Mouse (Mus musculus): ENCODE data around the gene Gm525.
"Not testable (repeated sequence)": the region's sequence is repeated elsewhere in the genome, so short reads cannot be mapped to it uniquely, and the experiment has no call there.

Gene Gm525

GRCm38 (mm10) chr11:89061362-89061761, 12.3 kb upstream of the Gm525 start:
- DNase-seq (ENCODE audit: low read depth, low spot score), result no peak

- no peak for DNase-seq (ENCODE audit: low read depth, low spot score)
Observed at GRCm38 (mm10) chr11:89064312-89064711, 9.3 kb upstream of the Gm525 start.

- DNase-seq (ENCODE audit: low read depth, low spot score), result no peak
Observed at GRCm38 (mm10) chr11:89065297-89065696, 8.3 kb upstream of the Gm525 start.

GRCm38 (mm10) chr11:89066126-89066525, 7.5 kb upstream of the Gm525 start:
- DNase-seq (ENCODE audit: low read depth, low spot score), result no peak

- DNase-seq (ENCODE audit: low read depth, low spot score), result no peak
Observed at GRCm38 (mm10) chr11:89066750-89067149, 6.9 kb upstream of the Gm525 start, which contains the start of gene Dgke. Gene Dgke (minus strand): TSS chr11:89066850.

- no peak for DNase-seq (ENCODE audit: low read depth, low spot score)
Observed at GRCm38 (mm10) chr11:89067301-89067822, 6.3 kb upstream of the Gm525 start.

GRCm38 (mm10) chr11:89067871-89068490, 5.7 kb upstream of the Gm525 start:
- DNase-seq (ENCODE audit: low read depth, low spot score), result no peak

- no peak for DNase-seq (ENCODE audit: low read depth, low spot score)
Observed at GRCm38 (mm10) chr11:89068649-89069048, 5.0 kb upstream of the Gm525 start.

- peak; percentile 70 for DNase-seq (ENCODE audit: low read depth, low spot score)
Observed at GRCm38 (mm10) chr11:89069303-89069702, 4.3 kb upstream of the Gm525 start.

- no peak for DNase-seq (ENCODE audit: low read depth, low spot score)
Observed at GRCm38 (mm10) chr11:89071522-89071921, 2.1 kb upstream of the Gm525 start.

GRCm38 (mm10) chr11:89074783-89075413, 1.3 kb downstream of the Gm525 start:
- DNase-seq (ENCODE audit: low read depth, low spot score), result no peak

GRCm38 (mm10) chr11:89076370-89076821, 2.8 kb downstream of the Gm525 start:
- DNase-seq (ENCODE audit: low read depth, low spot score), result no peak

- no peak for DNase-seq (ENCODE audit: low read depth, low spot score)
Observed at GRCm38 (mm10) chr11:89077601-89078000, 4.0 kb downstream of the Gm525 start.

- DNase-seq (ENCODE audit: low read depth, low spot score), result no peak
Observed at GRCm38 (mm10) chr11:89078305-89078704, 4.7 kb downstream of the Gm525 start.

GRCm38 (mm10) chr11:89078996-89079680, 5.5 kb downstream of the Gm525 start:
- no peak for DNase-seq (ENCODE audit: low read depth, low spot score)

- not testable (repeated sequence) for DNase-seq (ENCODE audit: low read depth, low spot score)
Observed at GRCm38 (mm10) chr11:89081906-89082305, 8.3 kb downstream of the Gm525 start.

GRCm38 (mm10) chr11:89082691-89083090, 9.1 kb downstream of the Gm525 start:
- DNase-seq (ENCODE audit: low read depth, low spot score), result not testable (repeated sequence)

GRCm38 (mm10) chr11:89084601-89085000, 11.0 kb downstream of the Gm525 start:
- peak; percentile 55 for DNase-seq (ENCODE audit: low read depth, low spot score)

- no peak for DNase-seq (ENCODE audit: low read depth, low spot score)
Observed at GRCm38 (mm10) chr11:89086208-89086809, 12.7 kb downstream of the Gm525 start.

GRCm38 (mm10) chr11:89088754-89089153, 15.1 kb downstream of the Gm525 start:
- no peak for DNase-seq (ENCODE audit: low read depth, low spot score)

GRCm38 (mm10) chr11:89090359-89090758, 16.7 kb downstream of the Gm525 start:
- not testable (repeated sequence) for DNase-seq (ENCODE audit: low read depth, low spot score)

GRCm38 (mm10) chr11:89092714-89093113, 19.1 kb downstream of the Gm525 start:
- no peak for DNase-seq (ENCODE audit: low read depth, low spot score)
